Mouse (Mus musculus): Measurements from ENCODE around the gene Rbm48.
"Not testable (repeated sequence)": the region's sequence is repeated elsewhere in the genome, so short reads cannot be mapped to it uniquely, and the experiment has no call there.

Rbm48 gene

GRCm38 (mm10) chr5:3596399-3596766, at the start of gene Rbm48:
Gene Rbm48 (minus strand): TSS chr5:3596585.
- in situ Hi-C loops (cut with MboI, MseI): loop anchor here (5.0 to 25.0 kb wide), 3 partner anchors 206 to 491 kb away; partner anchors contain the start of genes Ankib1, Cdk6 and Krit1

- in situ Hi-C loops (cut with MboI, MseI): no loop called here
Observed at GRCm38 (mm10) chr5:3645326-3645725, 48.9 kb upstream of the Rbm48 start.

- in situ Hi-C loops (cut with MboI, MseI): no loop called here
Observed at GRCm38 (mm10) chr5:3644621-3645020, 48.2 kb upstream of the Rbm48 start.

GRCm38 (mm10) chr5:3635286-3635685, 38.9 kb upstream of the Rbm48 start:
- in situ Hi-C loops (cut with MboI, MseI): no loop called here

GRCm38 (mm10) chr5:3633951-3634350, 37.6 kb upstream of the Rbm48 start:
- in situ Hi-C loops (cut with MboI, MseI): no loop called here

GRCm38 (mm10) chr5:3633315-3633714, 36.9 kb upstream of the Rbm48 start:
- in situ Hi-C loops (cut with MboI, MseI): no loop called here

GRCm38 (mm10) chr5:3632285-3632684, 35.9 kb upstream of the Rbm48 start:
- in situ Hi-C loops (cut with MboI, MseI): no loop called here

GRCm38 (mm10) chr5:3631512-3632271, 35.3 kb upstream of the Rbm48 start:
- in situ Hi-C loops (cut with MboI, MseI): no loop called here

- in situ Hi-C loops (cut with MboI, MseI): no loop called here
Observed at GRCm38 (mm10) chr5:3630055-3630454, 33.7 kb upstream of the Rbm48 start.

- in situ Hi-C loops (cut with MboI, MseI): no loop called here
Observed at GRCm38 (mm10) chr5:3620486-3620885, 24.1 kb upstream of the Rbm48 start.

- in situ Hi-C loops (cut with MboI, MseI): not testable (repeated sequence)
Observed at GRCm38 (mm10) chr5:3611835-3612234, 15.4 kb upstream of the Rbm48 start.

GRCm38 (mm10) chr5:3609241-3609640, 12.9 kb upstream of the Rbm48 start:
- in situ Hi-C loops (cut with MboI, MseI): no loop called here

- in situ Hi-C loops (cut with MboI, MseI): no loop called here
Observed at GRCm38 (mm10) chr5:3607114-3607513, 10.7 kb upstream of the Rbm48 start.

GRCm38 (mm10) chr5:3600790-3601189, 4.4 kb upstream of the Rbm48 start:
- in situ Hi-C loops (cut with MboI, MseI): no loop called here

GRCm38 (mm10) chr5:3600298-3600697, 3.9 kb upstream of the Rbm48 start:
- in situ Hi-C loops (cut with MboI, MseI): no loop called here

- in situ Hi-C loops (cut with MboI, MseI): loop anchor here (5.0 to 25.0 kb wide), 3 partner anchors 204 to 489 kb away; partner anchors contain the start of genes Ankib1, Cdk6 and Krit1
Observed at GRCm38 (mm10) chr5:3598766-3599165, 2.4 kb upstream of the Rbm48 start.

GRCm38 (mm10) chr5:3597171-3597570, 786 bp upstream of the Rbm48 start:
- in situ Hi-C loops (cut with MboI, MseI): loop anchor here (5.0 to 25.0 kb wide), 3 partner anchors 205 to 490 kb away; partner anchors contain the start of genes Ankib1, Cdk6 and Krit1

- in situ Hi-C loops (cut with MboI, MseI): loop anchor here (5.0 to 25.0 kb wide), 3 partner anchors 206 to 491 kb away; partner anchors contain the start of genes Ankib1, Cdk6 and Krit1
Observed at GRCm38 (mm10) chr5:3595693-3596398, 539 bp downstream of the Rbm48 start, which contains the start of gene Pex1. Gene Pex1 (plus strand): TSS chr5:3596066.

- in situ Hi-C loops (cut with MboI, MseI): loop anchor here (25.0 kb wide), 1 partner anchor 508 kb away; no protein-coding TSS in a partner anchor
Observed at GRCm38 (mm10) chr5:3579066-3579465, 17.3 kb downstream of the Rbm48 start.

GRCm38 (mm10) chr5:3577939-3578338, 18.4 kb downstream of the Rbm48 start:
- in situ Hi-C loops (cut with MboI, MseI): loop anchor here (25.0 kb wide), 1 partner anchor 509 kb away; no protein-coding TSS in a partner anchor

- in situ Hi-C loops (cut with MboI, MseI): loop anchor here (25.0 kb wide), 1 partner anchor 512 kb away; no protein-coding TSS in a partner anchor
Observed at GRCm38 (mm10) chr5:3574825-3575224, 21.6 kb downstream of the Rbm48 start.

- in situ Hi-C loops (cut with MboI, MseI): no loop called here
Observed at GRCm38 (mm10) chr5:3571266-3571665, 25.1 kb downstream of the Rbm48 start, which contains the start of gene 1700109H08Rik. Gene 1700109H08Rik (plus strand): TSS chr5:3571566.

Data from T-helper 1 cell (primary cell).